Mouse (Mus musculus): ENCODE measurements at regions not wholly inside any gene's neighbourhood (a gene's known extent, or its start where the extent isn't known, plus 50 kb on each side); places are given as distances from the start of the nearest gene placed in this dataset.

GRCm38 (mm10) chr4:137216908-137217497 lies 60.3 kb upstream of the Wnt4 start:
- no peak for DNase-seq (ENCODE audit: low read depth, low spot score)

- DNase-seq (ENCODE audit: low read depth, low spot score), result no peak
These were observed 62.7 kb upstream of the Wnt4 start for GRCm38 (mm10) chr4:137214573-137214972.

DNA sequence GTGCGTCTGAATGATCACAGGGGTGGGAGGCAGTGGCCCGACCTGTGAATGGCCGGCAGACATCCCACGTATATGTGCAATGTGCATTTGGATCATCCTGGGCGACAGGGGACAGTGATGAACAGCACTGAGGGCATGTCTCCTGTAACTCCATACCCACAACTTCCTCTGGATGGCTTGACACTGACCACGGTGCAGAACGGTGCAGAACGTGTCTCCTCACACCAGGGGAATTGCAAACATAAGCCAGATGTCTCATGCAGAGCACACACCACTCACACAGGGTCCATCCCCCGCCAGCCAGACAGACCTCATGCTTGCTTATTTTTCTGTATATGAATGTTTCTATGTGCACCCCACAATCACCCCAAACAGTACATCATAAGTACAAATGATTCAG lies 64.4 kb upstream of the Wnt4 start:
- DNase-seq (ENCODE audit: low read depth, low spot score), result no peak

DNA sequence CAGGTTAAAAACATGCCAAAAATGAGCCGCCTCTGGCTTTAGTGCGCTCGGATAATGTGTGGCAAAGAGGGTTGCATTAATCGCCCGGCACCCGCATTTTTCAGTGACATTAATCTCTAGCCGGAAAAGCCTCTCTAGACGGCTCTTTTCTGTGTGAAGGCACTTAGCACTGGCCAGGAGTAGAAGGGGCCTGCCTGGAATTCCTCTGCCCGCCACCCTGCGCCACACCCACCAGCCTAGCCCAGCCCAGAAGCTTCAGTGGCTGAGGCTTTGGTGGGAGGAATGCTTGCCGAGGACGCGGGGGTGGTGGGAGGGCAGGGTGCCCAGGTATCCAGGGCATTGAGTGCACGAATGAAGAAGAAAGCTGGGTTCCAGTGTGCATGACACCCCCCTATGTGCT lies 65.2 kb upstream of the Wnt4 start:
- no peak for DNase-seq (ENCODE audit: low read depth, low spot score)

DNA sequence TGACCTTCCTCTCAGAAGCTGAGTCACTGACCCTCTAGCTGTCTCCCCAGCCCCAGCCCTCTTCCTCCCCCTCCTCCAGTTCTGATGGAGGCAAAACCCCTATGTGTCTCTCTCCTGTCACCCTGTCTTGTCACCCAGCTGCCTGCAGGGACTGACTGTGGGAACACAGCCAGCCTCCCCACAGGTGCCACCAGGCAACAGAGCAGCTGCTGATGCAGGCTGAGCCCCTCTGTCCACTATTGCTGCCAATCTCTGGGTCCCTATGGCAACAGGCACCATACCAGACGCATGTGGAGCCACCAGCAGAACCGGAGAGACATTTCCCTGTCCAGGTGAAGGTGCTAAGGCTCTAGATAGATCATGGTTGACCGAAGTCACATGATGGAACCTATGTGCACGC lies 66.0 kb upstream of the Wnt4 start:
- DNase-seq (ENCODE audit: low read depth, low spot score), result no peak

DNA sequence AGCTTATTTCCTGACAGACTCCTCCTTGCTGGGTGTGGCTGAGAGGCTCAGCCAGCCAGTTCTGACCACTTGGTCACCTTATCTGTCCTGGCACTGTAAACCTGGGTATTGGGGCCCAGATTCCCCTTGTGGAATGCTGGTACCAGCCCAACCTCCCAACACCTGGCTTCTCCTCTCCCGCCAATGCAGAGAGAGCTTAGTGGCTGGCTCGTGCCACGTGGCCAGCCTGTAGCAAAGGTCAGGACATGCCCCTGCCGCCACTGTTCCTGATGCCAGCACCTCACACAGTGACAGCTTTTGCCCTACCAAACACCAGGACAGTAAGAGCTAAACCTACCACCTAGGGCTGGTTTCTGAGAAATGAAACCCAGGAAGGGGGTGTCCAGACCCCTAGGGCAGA lies 66.8 kb upstream of the Wnt4 start:
- no peak for DNase-seq (ENCODE audit: low read depth, low spot score)

DNA sequence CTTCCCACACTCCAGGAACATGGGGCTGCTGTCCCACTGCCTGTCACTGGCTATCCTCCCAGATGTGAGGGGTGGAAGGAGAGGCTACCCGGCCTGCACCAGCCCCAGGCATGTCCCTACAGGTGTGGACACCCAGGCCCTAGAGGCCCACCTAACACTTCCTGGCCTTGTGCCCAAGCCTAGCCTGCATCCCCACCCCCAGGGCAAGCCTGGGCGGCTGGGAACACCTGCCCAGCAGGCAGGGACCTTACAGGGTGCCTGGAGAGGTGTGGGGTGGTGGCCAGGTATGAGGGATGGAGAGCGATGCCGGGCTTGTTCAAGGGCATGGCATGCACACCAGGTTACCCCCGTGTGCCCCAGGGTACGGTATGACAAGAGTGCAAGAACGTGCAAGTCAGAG lies 76.3 kb upstream of the Wnt4 start:
- no peak for DNase-seq (ENCODE audit: low read depth, low spot score)

DNA sequence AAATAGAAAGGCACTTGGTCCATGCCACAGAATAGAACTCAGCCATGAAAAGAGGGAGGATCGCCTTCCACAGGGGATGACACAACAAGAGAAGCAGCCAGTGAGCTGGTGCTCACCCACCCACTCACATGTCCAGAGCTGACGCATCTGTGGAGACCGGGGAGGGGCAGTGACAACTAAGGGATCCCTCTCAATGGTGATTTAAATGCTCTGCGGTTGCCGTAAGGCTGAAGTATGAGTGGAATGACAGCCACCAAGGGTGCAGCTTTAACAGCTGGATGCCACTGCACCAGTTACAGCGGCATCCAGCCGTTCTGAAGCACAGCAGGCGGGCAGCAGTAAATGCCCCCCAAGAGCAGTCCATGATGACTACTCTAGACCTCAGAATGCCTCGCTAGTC lies 76.9 kb upstream of the Wnt4 start:
- DNase-seq (ENCODE audit: low read depth, low spot score), result no peak

- no peak for DNase-seq (ENCODE audit: low read depth, low spot score)
These were observed 80.8 kb upstream of the Wnt4 start for GRCm38 (mm10) chr4:137196491-137196974.

DNA sequence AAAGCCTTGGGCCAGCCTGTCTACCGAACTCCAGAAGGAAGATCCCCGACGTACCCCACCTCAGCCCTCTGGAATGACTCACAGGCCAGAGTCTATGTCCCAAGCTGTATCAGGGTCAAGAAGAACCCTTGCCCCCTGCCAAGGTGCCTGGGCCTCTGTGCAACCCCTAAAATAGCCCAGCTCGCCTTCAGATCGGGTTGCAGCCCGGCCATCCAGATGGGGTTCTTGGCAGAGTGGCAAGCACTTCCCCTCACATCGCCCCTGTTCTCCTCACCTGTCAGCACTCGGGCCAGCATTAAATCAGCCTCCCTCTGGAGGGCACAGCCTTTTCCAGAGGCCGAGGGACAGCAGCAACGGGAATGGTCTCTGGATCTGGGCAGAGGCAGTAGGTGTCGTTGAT lies 83.2 kb upstream of the Wnt4 start:
- DNase-seq (ENCODE audit: low read depth, low spot score), result no peak

DNA sequence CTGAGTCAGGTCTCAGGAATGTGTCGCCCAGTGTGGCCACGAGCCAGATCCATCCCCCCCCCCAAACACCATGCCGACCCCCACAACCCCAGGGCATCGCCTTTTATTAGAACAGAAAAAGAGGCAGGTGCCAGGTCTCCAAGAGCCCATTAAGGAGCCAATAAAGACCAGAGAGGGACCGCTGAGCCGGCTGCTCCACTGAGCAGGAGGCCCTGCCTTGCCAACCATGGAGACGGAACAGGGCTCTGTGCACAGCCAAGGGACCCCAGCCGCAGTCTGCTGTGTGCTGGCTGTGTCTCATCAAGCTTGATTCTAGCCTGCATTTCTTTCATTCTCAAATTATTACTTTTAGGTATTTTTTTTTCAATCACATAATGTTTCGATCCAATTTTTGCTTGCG lies 86.7 kb upstream of the Wnt4 start:
- DNase-seq (ENCODE audit: low read depth, low spot score), result no peak

DNA sequence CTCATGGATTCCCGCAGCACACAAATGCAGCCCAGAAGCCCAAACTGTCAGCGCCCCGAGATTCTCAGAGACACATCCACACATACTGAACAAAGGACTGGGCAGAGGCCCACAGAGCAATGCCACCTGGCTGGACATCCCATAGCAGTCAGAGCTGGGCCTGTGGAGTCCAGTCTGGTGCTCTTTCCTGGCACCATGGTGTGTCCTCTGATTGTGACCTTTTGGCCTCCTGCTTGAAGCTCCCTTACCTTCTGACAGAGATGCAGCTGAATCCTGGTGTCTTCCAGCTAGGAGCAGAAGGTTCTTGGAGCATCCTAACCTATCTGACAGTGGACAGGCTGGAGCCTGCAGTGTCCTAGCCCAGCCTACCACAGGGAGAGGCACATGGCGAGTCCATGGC lies 87.5 kb upstream of the Wnt4 start:
- no peak for DNase-seq (ENCODE audit: low read depth, low spot score)

DNA sequence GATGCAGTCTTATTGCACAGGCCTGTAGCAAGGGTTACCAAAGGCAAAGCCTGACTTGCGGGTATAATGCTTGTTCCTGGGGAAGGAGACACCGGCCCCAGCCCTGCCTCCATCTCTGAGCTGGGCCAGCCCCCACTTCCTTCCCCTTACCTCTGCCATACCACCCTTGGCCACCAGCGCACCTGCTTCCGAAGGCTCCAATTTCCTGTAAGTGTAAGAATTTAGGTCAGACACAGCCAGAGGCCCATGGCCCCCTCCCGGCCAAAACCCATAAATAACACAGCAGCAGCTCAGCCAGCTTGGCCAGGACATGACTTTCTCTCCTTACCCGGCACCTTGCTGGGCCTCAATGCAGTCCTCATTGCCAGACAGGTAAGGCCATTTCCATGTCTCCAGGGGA lies 88.2 kb upstream of the Wnt4 start:
- peak; percentile 15 for DNase-seq (ENCODE audit: low read depth, low spot score)

DNA sequence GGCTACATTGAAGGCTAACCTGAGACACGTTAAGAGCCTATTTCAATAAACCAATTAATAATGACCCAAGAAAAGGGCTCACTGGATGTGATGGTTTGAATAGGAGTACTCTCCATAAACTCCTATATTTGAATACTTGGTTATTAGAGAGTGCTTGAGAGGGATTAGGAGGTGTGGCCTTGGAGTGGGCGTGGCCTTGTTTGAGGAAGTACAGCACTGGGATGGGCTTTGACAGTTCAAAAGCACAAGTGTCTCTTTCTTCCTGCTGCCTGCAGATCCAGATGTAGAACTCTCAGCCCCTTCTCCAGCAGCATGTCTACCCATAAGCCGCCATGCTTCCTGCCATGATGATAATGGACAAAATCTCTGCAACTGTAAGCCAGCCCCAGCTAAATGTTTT lies 89.7 kb upstream of the Wnt4 start:
- no peak for DNase-seq (ENCODE audit: low read depth, low spot score)

DNA sequence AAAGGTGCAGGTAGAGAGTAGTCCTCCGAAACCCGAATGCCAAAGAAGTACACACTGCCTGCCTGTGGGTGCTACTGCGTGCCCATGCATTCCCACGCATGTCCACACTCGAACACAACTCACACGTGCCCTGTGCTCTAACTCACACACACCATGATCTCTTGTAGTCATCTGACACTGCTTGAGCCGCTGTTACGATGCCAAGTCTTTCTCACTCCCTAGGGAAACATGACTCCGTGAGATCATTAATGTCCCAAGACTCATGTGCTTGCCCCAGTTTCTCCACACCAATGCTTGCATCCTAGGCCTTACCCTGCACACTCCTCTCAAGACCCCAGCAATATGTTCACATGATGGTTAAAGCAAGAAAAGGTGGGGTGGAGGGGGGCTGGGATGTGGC lies 90.2 kb upstream of the Wnt4 start:
- no peak for DNase-seq (ENCODE audit: low read depth, low spot score)

DNA sequence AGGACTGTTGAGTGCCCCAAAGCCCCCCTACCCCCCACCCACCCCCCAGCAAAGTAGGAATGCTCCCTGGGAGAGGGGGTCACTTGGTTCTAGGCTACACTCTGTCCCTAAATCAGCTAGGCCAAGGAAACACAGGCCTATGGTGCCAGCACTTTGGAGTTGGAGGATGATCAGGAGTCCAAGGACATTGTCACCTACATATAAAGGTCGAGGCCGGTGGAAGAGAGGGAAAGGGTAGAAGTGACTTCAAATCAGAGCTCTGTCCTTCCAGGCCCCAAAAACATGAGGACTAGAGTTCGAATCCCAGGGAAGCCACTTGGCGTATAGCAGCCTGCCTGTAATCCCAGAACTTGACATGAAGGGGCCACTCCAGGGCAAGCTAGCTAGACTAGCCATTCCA lies 92.3 kb upstream of the Wnt4 start:
- no peak for DNase-seq (ENCODE audit: low read depth, low spot score)

GRCm38 (mm10) chr4:137183181-137183850 lies 94.0 kb upstream of the Wnt4 start:
- no peak for DNase-seq (ENCODE audit: low read depth, low spot score)

DNA sequence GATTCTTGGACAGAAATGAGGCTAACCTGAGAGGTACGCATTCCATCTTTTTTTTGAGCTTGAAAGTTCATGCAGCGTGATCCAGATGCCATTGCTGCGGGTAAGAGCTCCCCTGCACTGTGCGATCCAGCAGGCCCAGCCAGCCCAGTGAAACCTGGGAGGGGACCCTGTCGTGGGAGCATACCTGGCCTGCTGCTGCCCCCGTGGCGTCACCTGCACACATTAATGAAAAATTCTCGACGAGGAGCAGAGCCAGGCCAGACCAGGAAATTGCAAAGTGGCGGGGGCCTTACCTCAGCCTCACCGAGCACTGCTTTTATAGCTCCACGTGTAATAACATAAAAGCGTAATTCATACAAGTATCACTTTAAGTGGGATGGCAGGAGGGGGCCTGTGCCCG lies 94.7 kb upstream of the Wnt4 start:
- DNase-seq (ENCODE audit: low read depth, low spot score), result no peak

DNA sequence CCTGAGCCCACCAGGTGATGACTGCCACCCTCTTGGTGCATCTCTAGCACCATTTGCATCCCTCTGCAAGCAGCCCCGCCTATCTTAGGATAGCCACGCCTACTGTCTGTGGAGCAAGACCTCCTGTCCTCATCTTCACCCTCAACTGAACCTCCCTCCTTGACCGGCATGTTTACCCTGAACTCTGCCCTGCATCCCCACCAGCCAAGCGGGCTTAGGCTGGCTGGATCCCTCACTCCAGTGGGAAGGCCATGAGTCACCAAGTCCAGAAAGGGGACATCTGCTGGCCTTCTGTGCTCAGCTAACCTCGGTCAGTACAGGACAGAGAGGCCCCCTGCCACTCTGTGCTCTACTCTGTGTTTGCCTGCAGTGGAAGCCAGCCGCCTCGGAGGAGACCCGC lies 96.0 kb upstream of the Wnt4 start:
- DNase-seq (ENCODE audit: low read depth, low spot score), result no peak

GRCm38 (mm10) chr4:137180083-137180482 lies 97.2 kb upstream of the Wnt4 start:
- DNase-seq (ENCODE audit: low read depth, low spot score), result no peak

- DNase-seq (ENCODE audit: low read depth, low spot score), result no peak
These were observed 98.5 kb upstream of the Wnt4 start for GRCm38 (mm10) chr4:137178833-137179232.

DNA sequence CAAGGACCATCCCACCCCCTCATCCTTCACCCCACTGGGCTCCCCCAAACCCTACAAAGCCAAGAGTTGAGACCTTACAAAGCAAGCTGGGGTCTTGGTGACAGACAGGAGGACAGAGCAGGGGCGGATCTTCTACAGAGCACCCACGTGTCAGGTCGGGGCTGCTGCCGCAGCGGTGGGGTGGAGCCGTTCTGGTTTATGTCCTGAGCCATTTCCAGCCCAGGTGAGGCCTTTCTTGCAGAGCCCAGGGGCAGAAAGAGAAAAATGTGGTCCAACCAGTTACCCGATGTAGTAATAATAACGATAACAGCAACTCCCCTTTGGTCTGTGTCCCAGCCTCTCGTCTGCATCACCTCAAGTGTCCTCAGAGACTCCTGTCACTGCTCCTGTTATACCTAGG lies 112.4 kb upstream of the Wnt4 start:
- no peak for DNase-seq (ENCODE audit: low read depth, low spot score)

DNA sequence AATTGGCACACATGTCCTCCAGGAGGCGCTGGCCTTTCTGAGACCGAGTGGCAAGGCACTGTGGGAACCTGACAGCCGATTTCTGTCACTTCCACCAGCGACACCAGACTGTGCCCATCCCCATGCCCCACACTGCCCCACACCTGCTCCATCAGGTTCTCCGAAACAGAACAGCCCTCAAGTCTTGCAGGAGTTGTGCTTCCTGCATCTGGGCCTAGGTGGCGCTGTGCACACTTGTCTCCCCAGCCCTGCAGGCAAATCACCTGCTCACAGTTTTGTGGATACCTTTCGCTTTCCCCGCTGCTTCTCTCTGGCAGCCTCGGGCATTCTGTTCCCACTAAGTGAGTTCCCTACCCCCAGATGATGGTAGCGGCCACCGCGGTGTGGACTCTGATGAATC lies 112.9 kb upstream of the Wnt4 start:
- DNase-seq (ENCODE audit: low read depth, low spot score), result peak; percentile 86

DNA sequence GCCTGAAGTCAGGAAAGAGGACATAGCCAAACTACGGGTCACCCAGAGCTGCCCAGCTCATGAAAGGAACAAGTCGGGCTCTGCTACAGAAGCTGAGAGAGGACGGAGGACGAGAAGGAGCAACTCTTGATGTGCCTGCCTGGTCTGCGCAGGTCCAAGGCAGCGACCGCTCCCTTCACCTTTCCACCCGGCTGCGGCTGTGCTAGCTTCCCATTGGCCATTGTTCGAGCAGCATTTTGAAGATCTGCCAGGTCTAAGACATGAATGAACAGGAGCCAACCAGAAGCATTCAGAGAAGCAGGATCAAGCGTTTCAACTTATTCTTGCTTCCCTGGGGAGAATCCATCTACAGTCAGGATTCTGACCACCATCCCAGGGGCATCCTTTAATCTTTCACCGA lies 113.3 kb upstream of the Wnt4 start:
- DNase-seq (ENCODE audit: low read depth, low spot score), result no peak

Measured in CD4-positive, CD25-positive, alpha-beta regulatory T cell, adult 2 months (primary cell).